Mouse (Mus musculus): ENCODE results near the gene Ddhd1.

Ddhd1 gene

DNA sequence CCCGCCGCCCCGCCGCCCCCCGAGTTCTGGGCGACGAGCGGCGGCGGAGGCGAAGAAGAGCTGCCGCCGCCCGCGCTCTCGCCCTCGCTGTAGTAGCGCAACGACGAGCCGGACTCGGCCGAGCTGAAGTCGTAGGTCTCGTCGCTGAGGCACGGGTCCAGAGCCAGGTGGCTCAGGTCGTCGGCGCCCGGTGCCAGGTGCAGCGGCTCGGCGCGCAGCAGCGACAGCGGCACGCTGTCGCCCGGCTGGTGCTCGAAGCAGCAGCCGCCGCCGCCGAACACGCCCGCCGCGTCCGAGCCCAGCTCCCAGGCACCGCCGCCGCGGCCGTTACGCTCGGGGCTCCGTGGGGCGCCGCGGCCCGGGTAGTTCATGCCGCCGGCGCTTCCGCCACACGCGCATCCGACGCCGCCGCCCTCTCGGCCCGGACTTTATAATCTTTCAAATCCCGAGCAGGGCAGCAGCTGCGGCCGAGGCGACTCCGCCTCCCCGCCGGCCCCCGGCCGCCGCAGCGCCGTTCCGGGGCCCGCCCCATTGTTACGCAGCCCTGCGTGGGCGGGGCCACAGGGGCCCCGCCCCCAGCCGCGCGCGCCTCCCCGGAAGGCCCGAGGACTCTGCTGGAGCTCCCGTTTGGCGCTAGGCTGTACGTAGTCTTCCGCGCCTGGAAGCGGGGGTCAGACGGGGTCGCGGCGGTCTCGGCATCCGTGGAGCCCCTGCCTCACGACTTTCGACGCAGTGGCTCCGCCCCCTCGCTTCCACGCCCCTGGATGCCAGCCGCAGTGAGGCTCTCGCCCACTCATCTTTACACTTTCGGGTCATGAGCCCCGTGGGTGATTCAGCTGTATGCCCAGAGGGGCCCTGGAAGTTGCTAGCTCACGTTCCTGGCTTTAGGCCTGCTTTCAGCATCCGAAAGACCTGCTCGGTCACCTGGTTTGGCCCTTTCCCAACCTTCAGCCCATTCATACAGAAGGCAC lies at the start of gene Ddhd1:
Gene Ddhd1 (minus strand): TSS at position 503 of the 971 bp plus-strand sequence.
- no peak for DNase-seq (ENCODE audit: extremely low read depth, low read depth, low spot score)

DNA sequence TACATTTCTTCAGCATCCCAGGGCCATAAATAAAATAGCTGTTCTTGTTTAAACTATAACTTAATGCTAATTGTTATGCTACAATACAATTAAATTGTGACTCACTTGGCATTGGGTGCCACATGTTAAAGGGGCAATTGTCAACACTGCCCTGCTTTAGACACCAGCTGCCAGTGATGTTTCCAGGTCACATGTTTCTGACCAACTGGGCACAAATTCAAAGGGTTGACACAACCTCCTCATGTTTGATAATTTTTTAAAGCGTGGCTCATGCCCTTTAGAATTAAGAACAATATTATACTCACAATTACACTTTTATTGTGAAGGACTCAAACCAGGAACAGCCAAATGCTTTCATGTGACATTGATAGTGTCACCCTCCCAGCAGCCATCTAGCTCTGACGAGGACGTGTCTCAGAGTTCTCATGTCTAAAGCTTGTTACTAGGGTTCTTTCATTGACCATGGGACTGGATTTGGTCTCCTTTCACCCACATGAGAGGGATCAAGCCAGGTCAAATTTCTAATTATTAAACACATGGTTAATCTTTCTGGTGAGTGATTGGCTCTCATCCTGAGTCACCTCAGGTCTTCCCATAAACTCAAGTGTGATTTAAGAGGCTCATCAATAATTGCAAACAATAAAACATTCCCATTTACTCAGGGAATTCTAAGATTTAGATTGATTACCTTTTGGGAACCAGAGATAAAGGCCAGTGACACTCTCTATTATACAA lies 49.4 kb upstream of the Ddhd1 start:
- no peak for DNase-seq (ENCODE audit: extremely low read depth, low read depth, low spot score)

DNA sequence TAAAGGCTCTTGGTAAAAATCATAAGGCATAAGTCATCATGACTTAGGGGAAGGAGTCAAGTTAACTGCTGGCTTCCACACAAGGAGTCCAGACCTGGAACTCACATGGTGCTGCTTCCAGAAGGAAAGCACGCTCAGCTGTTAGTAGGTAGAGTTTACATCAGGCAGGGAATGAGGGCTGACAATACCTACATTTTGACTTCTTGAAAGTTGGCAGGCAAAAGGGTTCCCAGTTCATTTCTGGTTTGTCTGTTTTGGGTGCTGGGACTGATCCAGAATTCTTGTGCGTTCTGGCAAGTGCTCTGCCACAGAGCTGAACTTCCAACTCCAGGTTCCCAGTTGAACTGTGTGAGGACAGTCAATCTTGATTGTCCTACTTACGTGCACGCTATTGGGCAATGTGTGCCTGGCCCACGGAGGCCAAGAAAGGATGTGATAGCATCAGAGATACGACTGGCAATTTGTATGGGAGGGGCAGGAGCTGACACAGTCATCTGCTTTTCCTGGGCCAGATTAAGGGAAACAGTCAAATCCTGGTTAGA lies 42.2 kb upstream of the Ddhd1 start:
- no peak for DNase-seq (ENCODE audit: extremely low read depth, low read depth, low spot score)

DNA sequence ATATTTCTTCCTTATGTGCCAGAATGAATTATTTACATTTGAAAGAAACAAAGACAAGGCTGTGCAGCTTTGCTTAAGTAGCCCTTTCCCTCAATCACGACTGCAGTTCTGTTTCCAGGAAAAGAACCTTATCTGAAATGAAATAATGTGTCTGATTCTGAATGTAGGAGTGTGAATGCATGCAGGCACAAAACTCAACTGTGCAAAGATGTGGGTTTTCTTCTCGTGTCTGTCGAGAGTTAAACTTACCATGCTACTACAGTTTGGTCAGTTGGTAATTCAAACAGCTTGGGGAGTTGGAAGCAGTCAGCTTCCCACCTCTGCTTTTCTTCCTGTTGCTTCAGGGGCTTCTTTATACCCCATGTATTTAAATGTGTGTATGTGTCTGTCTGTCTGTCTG lies 40.9 kb upstream of the Ddhd1 start:
- DNase-seq (ENCODE audit: extremely low read depth, low read depth, low spot score), result no peak

DNA sequence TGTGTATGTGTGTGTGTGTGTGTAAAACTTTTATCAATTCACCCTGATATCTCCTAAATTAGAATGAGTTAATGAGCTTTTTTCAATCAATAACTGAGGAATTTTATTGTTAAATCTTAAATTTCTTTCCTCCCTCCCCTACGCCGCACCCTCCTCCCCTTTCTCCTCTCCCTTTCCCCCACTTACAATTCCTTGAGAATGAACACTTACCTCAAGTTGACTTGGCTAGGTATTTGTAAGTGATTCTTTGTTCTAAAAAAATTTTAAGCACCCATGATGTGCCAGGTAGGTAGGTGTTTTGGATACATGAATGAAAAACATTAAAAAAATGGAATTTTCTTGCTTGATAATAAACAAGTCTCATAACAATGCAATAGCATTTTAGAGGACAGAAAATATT lies 38.2 kb upstream of the Ddhd1 start:
- no peak for DNase-seq (ENCODE audit: extremely low read depth, low read depth, low spot score)

DNA sequence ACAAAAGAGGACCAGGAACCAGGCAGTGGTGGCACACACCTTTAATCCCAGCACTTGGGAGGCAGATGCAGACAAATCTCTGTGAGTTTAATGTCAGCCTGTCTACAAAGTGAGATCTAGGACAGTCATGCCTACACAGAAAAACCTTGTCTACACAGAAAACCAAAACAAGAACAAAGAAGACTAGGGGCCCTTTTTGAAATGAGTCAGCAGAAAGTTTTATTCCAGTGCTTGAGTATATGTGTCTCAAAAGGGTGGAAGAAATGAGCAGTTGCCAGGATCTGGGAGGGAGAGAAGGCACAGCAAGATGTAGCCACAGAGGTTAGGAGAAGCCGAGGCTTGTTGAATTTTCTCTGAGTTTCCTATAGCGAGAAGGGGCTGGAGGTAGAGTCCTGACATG lies 35.9 kb upstream of the Ddhd1 start:
- no peak for DNase-seq (ENCODE audit: extremely low read depth, low read depth, low spot score)

DNA sequence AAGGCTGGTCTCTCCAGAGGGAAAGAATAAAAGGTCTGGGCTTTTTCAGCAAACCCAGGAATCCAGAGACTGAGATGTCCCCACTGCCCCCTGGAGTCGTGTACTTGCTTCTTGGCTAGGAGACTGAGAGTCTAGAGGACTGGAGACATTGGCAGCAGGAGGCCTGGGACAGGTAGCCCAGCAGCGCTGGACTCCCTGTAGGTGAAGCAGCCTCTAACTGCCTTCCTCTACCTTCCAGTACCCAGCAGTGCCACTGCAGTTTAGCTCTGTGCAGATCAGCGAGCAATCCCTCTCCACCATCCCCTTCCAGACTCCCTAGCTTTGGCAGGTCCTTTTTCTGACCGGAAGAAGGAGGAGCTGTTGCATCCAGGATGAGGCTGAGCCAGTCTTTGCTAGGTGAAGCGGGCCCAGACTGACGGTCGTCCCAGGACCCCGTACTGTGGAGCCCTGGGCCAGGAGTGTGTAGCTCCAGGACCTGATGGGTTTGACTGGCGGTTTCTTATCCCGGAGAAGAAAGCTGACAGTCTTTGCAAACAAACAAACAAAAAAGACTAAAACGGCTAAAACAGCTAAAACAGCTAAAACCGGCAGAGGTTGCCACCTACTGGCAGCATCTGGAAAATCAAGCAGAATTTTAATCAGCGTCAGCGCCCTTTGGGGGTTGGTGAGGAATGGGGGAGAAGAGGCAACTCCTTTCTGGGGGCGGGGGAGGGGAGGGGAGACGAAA lies 32.7 kb upstream of the Ddhd1 start:
- DNase-seq (ENCODE audit: extremely low read depth, low read depth, low spot score), result no peak

DNA sequence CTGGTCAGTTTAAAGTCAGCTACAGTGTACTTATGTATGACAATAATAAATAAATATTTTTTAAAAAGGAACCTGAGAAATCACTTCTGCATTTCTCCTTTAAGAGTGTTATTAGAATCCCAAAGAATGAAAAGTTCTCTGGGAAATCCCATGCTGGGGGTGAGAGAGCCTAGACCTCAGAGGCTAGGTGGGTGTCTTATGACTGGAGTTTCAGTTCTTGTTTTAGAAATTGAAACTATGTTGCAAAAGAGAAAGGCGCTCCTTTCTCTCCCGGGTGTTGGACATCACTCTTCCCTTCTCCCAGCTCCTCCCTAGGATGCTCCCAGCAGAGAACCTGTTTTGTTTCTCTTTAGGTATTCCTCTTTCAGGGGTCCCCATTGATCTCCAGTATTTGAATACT lies 27.4 kb upstream of the Ddhd1 start:
- DNase-seq (ENCODE audit: extremely low read depth, low read depth, low spot score), result no peak

DNA sequence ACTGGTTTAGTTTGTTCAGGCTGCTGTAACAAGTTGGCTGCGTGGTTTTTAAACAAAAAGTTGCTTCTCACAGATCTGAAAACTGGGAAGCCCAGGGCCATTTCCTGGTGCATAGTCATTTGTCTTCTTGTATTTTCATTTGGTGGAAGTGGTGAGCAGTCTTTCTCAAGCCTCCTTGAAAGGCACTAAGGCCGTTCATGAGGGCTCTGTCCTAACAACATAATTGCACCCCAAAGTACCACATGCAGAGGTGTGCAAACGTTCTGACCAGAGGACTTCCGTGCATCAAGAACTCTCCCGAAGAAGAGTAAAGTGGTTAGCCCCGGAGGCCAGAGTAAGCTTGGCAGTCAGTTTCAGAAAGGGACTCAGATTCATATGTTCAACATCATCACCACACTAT lies 18.8 kb upstream of the Ddhd1 start:
- no peak for DNase-seq (ENCODE audit: extremely low read depth, low read depth, low spot score)

DNA sequence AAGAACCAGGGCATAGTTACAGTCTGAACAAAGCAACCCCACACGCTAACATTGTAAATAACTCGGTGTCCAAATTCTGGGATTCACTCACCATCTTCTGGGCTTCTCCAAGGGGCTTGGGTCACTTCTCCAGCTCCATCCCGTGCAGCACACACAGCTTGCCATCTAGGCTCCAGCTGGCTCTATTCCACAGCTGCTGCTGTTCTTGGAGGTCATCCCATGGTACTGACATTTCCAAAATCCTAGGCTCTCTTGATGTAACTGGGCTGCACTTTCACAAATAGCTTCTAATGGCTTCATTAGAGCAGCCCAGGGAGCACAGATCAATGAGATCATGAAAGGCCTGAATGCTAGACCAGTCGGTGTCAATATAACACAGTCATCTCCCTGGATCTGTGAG lies 10.4 kb upstream of the Ddhd1 start:
- DNase-seq (ENCODE audit: extremely low read depth, low read depth, low spot score), result no peak

DNA sequence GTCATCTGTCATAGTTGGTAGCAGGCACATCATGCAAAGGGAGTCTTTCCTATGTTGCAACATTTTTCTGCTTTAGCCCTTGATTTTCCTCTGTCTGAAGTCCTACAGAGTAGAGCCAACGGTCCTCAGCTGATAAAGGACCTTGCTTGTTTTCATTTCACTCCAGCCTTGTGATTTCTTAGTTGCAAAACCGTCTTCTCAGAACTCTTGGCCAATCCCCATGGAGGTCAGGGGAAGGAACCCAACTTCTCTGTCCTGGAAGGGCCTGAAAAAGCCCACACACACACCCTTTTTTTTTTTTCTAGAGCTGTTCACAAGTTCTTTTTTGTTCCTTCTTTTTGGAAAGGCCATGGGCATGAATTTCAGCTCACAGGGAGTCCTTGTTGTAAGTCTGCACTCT lies 9.3 kb upstream of the Ddhd1 start:
- DNase-seq (ENCODE audit: extremely low read depth, low read depth, low spot score), result no peak

DNA sequence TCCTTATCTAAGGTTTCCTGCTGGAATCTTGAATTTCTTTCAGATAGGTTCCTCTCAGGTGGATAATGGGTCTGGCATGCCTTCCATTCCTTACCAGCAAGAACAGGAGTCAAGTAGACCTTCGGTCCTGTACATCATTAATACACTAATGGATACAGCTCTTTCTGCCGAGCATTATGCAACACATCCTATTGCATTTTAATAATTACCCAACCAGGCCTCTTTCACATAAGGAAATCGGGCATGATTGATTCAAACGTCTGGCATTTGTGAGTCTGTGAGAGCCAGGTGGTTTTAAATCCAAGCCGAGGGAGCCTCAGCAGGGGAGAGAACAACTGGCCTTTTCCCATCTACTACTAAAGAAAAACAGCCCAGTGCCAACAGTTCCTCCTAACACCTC lies 3.6 kb upstream of the Ddhd1 start:
- peak; percentile 51 for DNase-seq (ENCODE audit: extremely low read depth, low read depth, low spot score)

DNA sequence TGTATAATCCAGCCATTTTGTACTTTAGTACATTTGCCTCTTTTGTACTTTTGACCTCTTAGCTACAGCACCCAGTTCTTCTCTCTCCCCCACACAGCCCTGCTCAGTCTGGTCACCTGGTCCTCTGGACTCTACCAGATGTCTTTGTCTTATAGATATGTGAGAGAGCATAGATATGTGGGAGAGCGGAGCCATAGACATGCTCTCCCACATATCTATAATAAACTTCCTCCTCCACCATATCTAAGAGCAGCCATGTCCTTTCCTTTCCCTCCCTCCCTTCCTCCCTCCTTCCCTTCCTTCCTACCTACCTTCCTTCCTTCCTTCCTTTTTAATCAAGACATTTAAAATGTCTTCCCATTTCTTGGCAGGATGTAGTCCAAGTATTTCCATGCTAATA lies 2.4 kb upstream of the Ddhd1 start:
- no peak for DNase-seq (ENCODE audit: extremely low read depth, low read depth, low spot score)

DNA sequence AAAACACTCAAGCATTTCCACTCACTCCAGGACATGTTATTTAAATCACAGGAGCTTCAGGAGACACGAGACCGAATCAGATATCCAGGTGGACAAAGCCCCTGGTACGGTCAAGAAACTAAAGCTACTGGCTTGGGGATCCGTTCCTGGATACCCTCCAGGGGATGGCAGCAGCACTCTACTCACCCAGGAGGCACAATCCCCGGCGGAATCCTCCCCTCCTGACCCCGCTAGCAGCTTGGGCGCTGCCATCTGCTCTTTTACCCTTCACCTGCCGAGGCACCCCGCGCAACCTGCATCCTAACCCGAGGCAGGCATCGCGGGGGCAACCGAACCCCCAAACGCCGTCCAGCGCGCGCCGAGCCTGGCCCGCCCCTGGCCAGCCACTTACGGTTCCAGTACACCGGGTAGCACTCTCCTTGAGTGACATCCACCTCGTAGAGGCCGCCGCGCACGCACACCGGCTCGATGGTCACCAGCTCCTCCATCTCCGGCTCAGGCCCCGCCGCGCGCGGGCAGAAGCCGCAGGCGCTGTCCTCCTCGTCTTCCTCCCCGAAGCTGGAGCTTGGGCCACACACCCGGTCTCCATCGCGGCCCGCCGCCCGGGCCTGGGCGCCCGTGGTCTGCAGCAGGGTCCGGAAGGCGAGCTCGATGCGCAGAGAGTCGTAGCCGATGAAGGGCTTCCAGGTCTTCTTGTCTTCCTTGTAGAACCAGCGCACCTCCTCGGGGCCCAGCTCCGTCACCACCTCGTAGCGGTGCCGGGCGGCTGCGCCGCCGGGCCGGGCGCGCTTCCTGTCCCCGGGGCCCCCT lies 907 bp downstream of the Ddhd1 start:
- no peak for DNase-seq (ENCODE audit: extremely low read depth, low read depth, low spot score)

DNA sequence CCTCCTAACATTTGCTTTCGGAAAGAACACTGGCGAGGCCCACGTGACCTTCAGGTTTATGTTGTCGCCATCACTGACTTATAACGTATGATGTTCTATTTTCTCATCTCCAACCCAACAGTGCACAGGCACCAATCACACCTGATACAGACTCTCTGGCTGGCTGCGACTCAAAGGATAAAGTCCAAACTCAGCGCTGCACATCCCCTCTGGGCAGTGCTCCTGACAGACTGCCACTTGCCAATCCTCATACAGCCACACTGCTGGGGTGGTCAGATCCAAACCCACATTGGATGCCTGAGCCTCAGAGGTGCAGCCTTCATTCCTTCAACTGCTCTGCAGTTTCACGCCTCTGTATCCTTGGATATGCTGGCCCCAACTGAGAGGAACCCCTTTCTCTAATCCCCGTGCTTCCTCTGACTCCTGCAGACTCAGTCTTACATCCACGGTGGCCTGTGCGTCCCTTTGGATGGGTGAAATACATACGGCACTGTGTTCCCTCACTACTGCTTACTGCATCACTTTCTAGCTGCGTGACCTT lies 3.0 kb downstream of the Ddhd1 start:
- DNase-seq (ENCODE audit: extremely low read depth, low read depth, low spot score), result no peak

DNA sequence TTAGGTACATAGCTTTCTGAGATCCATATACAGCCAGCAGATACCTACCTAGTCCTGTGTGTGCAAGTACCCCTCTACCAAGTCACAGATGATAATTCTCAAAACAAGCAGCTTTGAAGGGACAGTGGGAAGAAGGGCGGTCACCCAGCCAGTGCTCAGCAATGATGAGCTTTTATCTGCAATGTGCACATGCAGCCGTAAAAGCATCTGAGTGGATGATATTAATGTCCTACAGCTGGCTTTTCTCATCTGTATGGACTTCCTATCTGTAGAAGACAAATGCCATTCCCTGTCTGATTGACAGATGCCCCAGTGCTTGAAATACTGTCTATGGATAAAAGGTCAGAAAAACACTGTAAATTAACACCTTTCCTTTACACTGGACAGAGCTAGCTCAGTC lies 4.2 kb downstream of the Ddhd1 start:
- DNase-seq (ENCODE audit: extremely low read depth, low read depth, low spot score), result no peak

DNA sequence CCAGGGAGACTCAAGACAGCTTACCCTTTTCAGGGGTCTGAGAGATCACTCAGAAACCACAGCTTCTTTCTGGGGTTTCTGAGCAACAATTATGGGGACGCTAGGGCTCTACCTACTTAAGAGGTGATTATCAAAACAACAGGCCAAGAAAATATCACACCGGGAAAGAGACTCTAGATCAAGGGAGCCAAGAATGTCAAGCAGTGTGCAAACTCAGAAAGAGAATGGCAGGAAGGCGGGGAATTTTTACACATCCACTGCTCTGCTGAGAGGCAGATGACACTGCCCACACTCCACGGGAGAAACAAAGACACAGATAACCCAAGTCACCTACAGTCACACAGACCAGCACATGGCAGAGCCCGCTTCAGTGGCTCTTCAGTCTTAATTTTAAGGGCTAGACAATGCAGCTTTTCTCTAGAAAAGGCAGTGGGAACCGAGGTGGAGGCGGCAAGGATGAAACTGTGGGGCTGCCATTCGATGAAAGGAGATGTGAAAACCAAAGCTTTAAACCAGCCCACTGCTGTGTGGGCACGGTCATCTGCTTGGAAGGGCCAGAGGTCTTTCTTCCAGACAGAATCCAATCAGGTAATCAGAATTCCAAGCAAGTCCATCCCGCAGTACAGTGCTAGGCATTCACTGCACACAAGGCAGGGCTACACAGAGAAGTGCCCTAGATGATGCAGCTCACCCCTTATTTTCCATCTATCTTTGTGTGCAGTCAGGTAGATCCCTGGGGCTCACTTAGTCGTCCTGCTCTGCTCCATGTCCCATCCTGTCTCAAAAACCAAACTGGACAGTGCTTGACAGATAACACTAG lies 8.7 kb downstream of the Ddhd1 start:
- no peak for DNase-seq (ENCODE audit: extremely low read depth, low read depth, low spot score)

DNA sequence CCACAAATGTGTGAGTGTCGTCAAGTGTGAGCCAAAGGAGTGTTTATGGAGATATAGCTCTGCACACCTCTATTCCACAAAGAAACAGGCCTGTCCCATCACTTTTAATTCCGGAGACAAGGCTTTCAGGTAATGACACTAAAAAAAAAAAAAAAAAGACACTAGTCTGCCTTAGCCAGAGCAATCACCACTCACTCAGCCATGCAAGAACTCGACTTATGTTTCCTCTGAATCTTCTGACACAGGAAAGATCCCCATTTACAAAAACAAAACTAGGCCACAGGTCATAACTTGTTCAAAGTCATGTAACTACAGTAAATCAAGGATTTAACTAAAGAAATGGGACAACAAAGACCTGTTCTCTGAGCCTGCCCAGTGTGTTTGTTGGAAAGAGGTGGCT lies 9.8 kb downstream of the Ddhd1 start:
- no peak for DNase-seq (ENCODE audit: extremely low read depth, low read depth, low spot score)

DNA sequence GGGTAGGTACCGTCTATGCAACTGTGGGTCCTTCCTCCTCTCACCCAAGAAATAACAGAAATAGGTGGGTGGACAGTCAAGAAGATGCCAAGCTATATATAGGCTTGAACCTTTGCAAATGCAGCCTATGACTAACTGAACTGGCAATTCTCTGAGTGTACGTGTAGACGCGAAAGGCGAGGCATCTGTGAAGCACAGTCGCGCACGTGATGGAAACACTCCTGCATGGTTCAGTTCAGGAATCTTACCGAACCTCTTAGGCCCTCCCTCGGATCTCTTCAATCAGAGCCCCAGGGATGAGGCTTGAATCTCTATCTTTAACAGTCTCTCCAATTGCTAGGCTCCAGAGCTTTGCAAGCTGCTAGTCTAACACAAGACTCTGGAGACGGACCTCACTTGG lies 10.3 kb downstream of the Ddhd1 start:
- DNase-seq (ENCODE audit: extremely low read depth, low read depth, low spot score), result no peak

Data from fat pad, adult 2 months (tissue).